Mouse (Mus musculus) brown adipose tissue, adult 24 weeks (tissue): ENCODE data around the gene Taf8. TPM values are rescaled to one million over a fixed set of nuclear protein-coding genes. Genes with fewer than 3 reads are reported as not detected.

Experiments
- H3K27ac ChIP-seq: fragments of 200-500 bp; replicated peaks from 2 replicates; pipeline ENCODE4 v1.5.1; 2012; ENCODE audit warnings: low read depth, mild to moderate bottlenecking, low read length
- H3K4me1 ChIP-seq: fragments of 200-500 bp; 2 replicates; pipeline ENCODE4 v1.6.1; 2012; ENCODE audit warnings: low read length, mixed read lengths; ENCODE audit not compliant: control insufficient read depth, insufficient read depth, insufficient read length
- H3K4me3 ChIP-seq: fragments of 200-500 bp; 2 replicates; pipeline ENCODE4 v1.5.1; 2012; ENCODE audit warnings: low read depth, mild to moderate bottlenecking, low read length, moderate library complexity; ENCODE audit not compliant: insufficient read depth
- polyA plus RNA-seq: library from polyadenylated mRNA; stranded (reverse); fragments of >200 nt; gene quantifications from 2 replicates; pipeline ENCODE4 v1.2.4, GENCODE M21; 2012; ENCODE audit not compliant: missing spikeins, insufficient read depth, insufficient read length

The Taf8 gene
- polyA plus RNA-seq, 1 experiment: 6.8 TPM

DNA sequence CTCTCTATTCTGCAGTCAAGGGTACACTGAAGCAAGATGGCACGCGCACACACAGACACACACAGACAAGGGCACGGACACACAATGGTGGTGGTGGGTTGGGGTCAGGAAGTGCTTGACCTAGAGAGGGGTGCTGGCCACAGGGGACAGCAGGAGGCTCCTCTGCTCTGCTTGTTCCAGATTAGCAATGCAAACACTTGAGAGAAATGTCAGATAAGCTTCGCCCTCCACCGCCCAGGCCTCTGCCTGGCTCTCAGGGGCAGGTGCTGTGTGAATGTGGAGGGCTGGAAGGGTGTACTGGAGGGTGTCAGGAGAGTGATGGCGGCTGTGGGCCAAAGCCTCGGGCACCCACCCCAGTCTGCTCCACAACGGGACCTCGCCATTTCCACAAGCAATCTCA is 56.1 kb downstream of the Taf8 start:
- no peak overlapping the region for H3K27ac ChIP-seq
- H3K4me3 ChIP-seq: no peak overlapping the region
- H3K4me1 ChIP-seq: peaks cover 3% of the 10 kb centered on the region; the same call in 1 of the 2 replicates

DNA sequence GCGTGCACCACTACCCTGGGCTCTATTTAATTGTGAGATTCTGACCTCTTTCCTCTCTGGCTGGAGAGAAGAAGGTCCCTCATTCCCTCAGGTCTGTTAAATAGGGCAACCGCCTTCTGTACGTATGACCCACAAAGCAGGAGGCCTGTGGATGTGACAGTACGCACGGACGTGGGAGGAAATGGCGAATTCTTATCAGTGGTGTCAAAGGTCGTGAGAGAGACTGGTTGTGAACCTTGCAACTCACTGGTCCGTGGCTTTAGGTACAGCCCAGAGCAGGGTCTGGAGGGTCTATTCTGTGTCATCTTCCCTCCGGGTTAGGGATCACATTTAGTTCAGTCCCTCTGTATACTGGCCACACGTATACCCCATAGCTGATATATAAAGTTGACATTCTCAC is 56.6 kb downstream of the Taf8 start:
- Histone ChIP-seq H3K4me3 (no peak overlapping the region), H3K27ac (no peak overlapping the region), H3K4me1 (no peaks in the 10 kb centered on the region)

DNA sequence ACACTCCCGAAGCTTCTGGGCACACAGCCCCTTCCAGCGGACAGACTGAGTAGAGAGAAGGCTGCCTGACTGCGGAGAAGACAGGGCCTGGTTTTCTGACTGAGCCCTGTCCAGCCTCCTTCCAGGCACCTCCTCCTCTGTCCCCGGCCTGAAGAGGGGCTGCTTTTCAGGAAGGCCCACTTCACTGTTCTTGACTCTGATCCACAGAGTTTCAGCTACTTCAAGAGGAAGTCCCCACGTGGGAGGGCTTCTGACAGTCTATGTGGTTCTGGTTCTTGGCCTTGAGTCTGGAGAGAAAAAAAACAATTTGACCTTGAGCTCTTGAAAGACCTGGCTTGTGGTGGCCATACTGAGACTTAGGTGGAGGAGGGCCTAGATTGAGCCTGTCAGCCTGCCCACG is 58.0 kb downstream of the Taf8 start:
- Histone ChIP-seq H3K4me1 (no peaks in the 10 kb centered on the region), H3K4me3 (no peak overlapping the region), H3K27ac (no peak overlapping the region)

DNA sequence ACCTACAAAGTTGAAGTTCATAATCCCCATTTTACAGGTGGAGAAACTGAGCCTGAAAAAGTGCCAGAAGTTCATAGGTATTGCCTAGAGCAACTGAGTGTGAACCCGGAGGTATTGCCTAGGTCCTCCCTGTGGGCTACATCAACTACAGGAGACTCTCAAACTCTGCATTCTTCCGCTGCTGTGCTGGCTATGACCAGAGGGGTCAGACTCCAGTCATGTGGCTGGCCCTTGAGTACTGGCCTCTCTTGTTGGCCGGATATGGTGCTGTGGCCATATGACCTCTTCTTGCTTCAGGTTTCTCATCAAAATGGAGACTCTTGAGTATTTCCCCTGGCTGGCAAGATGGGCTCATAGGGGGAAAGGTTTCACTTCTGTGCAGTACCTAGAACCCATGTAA is 59.8 kb downstream of the Taf8 start:
- Histone ChIP-seq H3K4me1 (no peaks in the 10 kb centered on the region), H3K27ac (no peak overlapping the region), H3K4me3 (no peak overlapping the region)

DNA sequence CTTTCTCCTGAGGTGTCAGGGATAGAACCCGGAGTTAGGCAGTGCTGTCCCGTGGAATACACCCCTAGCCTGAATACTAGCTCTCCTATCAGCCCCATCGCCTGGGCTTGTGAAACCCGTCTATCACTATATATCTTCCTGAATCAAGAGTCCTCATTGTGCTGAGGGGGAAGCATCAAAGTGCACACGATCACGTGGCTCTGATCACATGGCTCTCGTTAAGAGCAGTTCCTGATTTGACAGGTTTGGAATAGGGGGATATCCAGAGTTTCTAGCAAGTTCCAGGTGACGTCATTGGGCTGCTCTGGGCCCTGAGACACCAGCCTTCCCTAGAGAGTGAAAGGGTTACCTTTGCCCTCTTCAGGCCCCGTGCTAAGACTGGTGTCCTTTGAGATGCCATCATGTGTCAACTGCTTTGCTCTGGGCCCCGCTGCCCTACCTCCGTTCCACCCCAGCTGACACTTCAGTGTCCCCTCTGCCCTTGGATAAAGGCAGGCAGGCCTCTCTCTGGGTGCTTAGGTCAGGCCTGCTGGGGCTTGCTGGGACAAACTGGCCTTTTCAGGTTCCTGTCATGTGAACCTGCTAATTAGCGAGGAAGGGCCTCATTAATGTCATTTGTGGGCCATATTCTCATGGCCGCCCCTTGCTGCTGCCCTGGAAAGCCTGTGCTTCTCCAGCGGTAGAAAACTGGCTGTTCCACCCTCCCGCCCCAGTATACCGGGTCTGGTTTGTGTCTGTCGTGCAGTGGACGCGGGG is 60.6 kb downstream of the Taf8 start:
- no peak overlapping the region for H3K4me3 ChIP-seq
- H3K4me1 ChIP-seq: no peaks in the 10 kb centered on the region
- H3K27ac ChIP-seq: no peak overlapping the region

DNA sequence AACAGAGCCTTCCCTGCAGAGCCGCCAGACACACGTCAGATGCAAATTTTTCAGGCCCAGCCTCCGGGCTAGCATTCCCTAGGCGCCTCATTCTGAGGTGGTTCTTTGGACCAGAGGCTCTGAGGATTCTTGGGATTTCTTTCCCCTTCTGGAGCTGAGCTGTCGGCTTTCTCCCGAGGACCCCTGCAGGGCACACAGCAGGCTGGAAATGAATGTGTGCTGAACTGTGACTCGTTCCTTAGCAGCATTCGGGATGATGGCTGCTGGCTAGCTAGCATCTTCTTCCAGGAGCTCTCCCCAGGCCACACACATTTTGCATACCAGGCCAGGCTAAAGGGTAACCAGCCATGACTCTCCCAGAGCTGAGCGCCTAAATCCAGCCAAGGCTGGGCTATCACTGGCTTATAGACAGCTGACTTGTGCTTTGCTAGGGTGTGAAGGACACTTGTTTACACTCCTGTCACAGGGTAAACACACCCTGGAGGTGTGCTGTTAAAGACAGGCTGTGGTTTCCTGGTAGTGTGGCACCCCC is 61.7 kb downstream of the Taf8 start:
- no peak overlapping the region for H3K4me3 ChIP-seq
- no peak overlapping the region for H3K27ac ChIP-seq
- H3K4me1 ChIP-seq: no peaks in the 10 kb centered on the region

DNA sequence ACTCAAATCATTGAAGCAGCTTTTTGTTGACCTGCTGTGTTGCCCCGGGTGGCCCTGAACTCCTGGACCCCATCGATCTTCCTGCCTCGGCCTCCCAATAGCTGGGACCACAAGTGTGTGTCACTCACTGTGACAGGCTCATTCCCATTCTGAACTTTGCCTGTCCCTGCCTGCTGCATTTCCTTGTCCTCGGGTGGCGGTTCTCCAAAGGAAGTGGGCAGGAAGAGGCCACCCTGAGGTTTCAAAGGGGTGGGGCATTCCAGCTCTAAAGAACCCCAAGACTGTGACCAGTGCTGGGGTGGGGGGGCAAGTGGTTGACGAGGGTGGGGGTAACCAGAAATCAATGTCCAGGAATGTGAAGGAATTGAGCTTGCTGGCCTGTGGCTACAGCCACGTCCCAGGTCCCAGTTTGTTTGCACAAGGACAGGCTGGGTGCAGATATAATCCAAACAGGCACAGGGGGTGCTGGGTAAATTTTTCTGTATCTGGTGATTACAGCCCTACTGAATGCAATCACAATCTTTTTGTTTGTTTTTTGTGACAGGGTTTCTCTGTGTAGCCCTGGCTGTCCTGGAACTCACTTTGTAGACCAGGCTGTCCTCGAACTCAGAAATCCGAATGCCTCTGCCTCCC is 62.6 kb downstream of the Taf8 start:
- Histone ChIP-seq H3K4me3 (no peak overlapping the region), H3K4me1 (no peaks in the 10 kb centered on the region), H3K27ac (no peak overlapping the region)

DNA sequence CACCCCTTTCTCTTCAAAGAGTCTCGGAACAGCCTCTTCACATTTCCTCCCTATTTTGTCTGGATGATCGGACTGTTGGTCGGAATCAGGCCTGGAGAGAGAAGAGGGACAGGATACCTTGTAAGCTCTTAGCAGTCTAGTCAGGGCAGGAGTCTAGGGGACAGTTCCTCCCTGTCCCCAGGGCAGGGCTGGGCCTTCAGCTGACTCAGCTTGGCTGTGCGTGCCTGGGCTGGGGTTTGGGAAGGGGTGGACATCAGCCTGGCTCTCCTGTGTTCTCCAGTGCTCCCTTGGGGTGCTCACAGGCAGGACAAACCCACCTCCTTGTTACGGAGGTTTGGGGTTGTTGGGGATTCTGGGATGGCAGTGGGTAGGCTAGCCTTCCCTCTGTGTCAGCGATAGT is 63.5 kb downstream of the Taf8 start:
- Histone ChIP-seq H3K4me3 (no peak overlapping the region), H3K4me1 (no peaks in the 10 kb centered on the region), H3K27ac (no peak overlapping the region)

DNA sequence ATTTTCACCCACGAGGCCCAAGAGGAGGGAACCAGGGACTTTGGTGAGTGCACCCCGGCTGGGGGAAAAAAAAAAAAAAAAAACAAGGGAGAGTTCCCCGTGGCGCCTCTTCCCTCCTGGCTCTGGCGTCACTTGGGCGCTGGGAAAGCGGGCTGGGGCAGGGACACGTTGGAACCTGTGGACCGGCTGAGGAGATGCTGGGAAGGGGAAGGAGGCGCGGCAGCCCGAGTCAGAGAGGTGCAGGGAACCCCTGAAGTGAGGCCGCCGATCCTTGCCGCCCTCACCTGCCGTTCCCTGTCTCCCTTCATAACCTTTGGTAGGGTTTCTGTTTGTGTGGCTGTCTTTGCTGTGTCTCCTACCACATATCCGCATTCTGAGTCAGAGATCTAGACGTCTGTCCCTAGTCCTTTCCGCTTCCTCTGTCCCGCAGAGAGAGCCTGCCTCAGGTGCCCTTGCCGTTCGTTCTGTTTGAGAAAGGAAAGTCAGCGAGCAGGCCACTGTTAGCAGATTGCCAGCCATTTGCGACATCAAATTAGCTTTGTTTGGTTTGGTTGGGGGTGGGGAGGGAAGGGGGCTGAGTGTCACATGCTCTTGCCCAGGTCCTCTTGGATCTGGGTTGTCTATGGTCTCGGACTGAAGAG is 65.1 kb downstream of the Taf8 start, which contains the start of gene 1700001C19Rik:
Gene 1700001C19Rik, minus strand, starts transcription at position 470 of the 641 bp plus-strand sequence.
- Histone ChIP-seq H3K27ac (no peak within 1 kb of the TSS; the same call in 1 of the 2 replicates), H3K4me3 (peak within 1 kb of the TSS; percentile 50), H3K4me1 (no peaks in the 10 kb centered on the region)

DNA sequence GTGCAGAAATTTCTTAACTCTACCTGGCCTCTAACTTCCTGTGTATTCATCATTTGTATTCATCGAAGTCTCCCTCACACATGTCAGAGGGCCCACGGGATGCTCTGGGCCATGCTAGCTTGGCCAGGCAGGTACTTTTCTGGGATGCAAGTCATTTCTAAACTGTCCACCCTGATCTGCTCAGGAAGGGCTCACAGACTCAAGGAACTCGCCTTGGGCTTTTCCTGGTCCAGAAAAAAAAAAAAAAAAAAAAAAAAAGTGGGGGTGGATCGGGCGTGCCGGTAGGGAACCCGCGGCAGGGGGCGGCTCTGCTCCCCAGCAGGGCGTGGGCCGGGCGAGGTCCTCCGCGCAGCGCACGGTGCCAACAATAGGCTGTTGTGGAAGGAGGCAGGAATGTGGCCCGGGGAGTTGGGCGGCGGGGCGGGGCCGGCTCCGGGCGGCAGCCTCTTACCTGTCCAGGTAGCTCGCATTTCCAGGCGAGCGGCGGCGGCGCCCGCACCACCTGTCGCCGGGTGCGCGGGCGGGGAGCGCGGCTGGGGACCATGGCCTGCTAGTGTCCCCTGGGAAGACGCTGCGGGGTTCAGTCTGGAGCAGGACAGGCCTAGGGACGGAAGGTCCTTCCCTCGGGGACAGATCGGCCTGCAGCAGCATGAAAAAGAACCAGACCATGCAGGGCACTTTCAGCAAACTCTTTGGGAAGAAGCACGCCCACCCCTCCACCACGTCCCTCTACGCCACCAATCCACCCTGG is 65.8 kb downstream of the Taf8 start, which contains the start of gene AI661453:
Gene AI661453, plus strand, starts transcription at position 460 of the 751 bp plus-strand sequence.
- no peaks in the 10 kb centered on the region for H3K4me1 ChIP-seq
- no peak within 1 kb of the TSS; the same call in 1 of the 2 replicates for H3K27ac ChIP-seq
- H3K4me3 ChIP-seq: peak within 1 kb of the TSS; percentile 50

Other genes starting within 250 kb of the Taf8 start
- 81.5 and 85.6 TPM in 2 replicates for gene Mrps10, start 133.4 kb downstream of the Taf8 start, polyA plus RNA-seq
- gene Guca1b, start 116.9 kb downstream of the Taf8 start, polyA plus RNA-seq: not detected in 2 replicates
- gene Guca1a, start 101.7 kb downstream of the Taf8 start, polyA plus RNA-seq: not detected in 2 replicates
- gene AI661453, start 65.7 kb downstream of the Taf8 start, polyA plus RNA-seq: 0.48 TPM in 1 of 2 replicates, not detected in the other
- gene 1700001C19Rik, start 64.9 kb downstream of the Taf8 start, polyA plus RNA-seq: not detected in 2 replicates
- 40.4 and 48.4 TPM in 2 replicates for gene Ccnd3, start 2.8 kb upstream of the Taf8 start, polyA plus RNA-seq
- gene Bysl, start 109.2 kb upstream of the Taf8 start, polyA plus RNA-seq: 8.6 and 11.0 TPM in 2 replicates
- 10.7 and 18.0 TPM in 2 replicates for gene Med20, start 109.3 kb upstream of the Taf8 start, polyA plus RNA-seq
- 1.2 and 5.0 TPM in 2 replicates for gene Gm20517, start 109.3 kb upstream of the Taf8 start, polyA plus RNA-seq
- 2.1 and 3.3 TPM in 2 replicates for gene Usp49, start 128.4 kb upstream of the Taf8 start, polyA plus RNA-seq
- gene Tomm6, start 186.1 kb upstream of the Taf8 start, polyA plus RNA-seq: 306 and 307 TPM in 2 replicates
- 1.3 and 3.4 TPM in 2 replicates for gene Frs3, start 186.7 kb upstream of the Taf8 start, polyA plus RNA-seq
- 1.3 TPM in 1 of 2 replicates, not detected in the other for gene Gm21981, start 192.2 kb upstream of the Taf8 start, polyA plus RNA-seq
- gene Prickle4, start 192.4 kb upstream of the Taf8 start, polyA plus RNA-seq: 3.5 and 3.6 TPM in 2 replicates
- gene Pgc, start 224.6 kb upstream of the Taf8 start, polyA plus RNA-seq: not detected in 2 replicates
- gene Tfeb, start 234.7 kb upstream of the Taf8 start, polyA plus RNA-seq: 8.7 and 14.8 TPM in 2 replicates